Comparison of ENCODE assay signal across 23 mouse cellular contexts in genomic region chr12:30256207-30256606, GRCm38 (mm10).
"Had no signal": no experiment of that assay in that cellular context is flagged by ENCODE, and none has a peak within 500 bp of the region (broad histone marks: within the 10 kb centered on the region; RNA-seq: fewer than 3 reads in every experiment).

No protein-coding gene starts in this region.

- H3K4me1 ChIP-seq: heart, embryonic 12.5 days; hindbrain, embryonic 10.5 days; hindbrain, embryonic 12.5 days; intestine, embryonic 15.5 days; limb, embryonic 15.5 days; liver, embryonic 12.5 days had no signal

- H3K36me3 ChIP-seq: heart, embryonic 12.5 days; hindbrain, embryonic 10.5 days; hindbrain, embryonic 12.5 days; intestine, embryonic 15.5 days; limb, embryonic 13.5 days; limb, embryonic 15.5 days; liver, embryonic 12.5 days had no signal

- H3K4me2 ChIP-seq: heart, embryonic 12.5 days; hindbrain, embryonic 12.5 days; hindbrain, embryonic 14.5 days; intestine, embryonic 15.5 days; limb, embryonic 13.5 days; limb, embryonic 15.5 days; liver, embryonic 12.5 days had no signal

- H3K27ac ChIP-seq: gastrocnemius, adult 2 months; hindbrain, embryonic 10.5 days; hindbrain, embryonic 12.5 days; hindbrain, embryonic 14.5 days; intestine, embryonic 15.5 days; layer of hippocampus, adult 2 months; left cerebral cortex, adult 2 months; limb, embryonic 13.5 days; limb, embryonic 15.5 days; liver, embryonic 12.5 days; liver, embryonic 14.5 days had no signal

- H3K9me3 ChIP-seq: heart, embryonic 12.5 days; hindbrain, embryonic 10.5 days; hindbrain, embryonic 12.5 days; intestine, embryonic 15.5 days; limb, embryonic 13.5 days; limb, embryonic 15.5 days; liver, embryonic 12.5 days had no signal

- H3K27me3 ChIP-seq: heart, embryonic 12.5 days; hindbrain, embryonic 12.5 days; intestine, embryonic 15.5 days; liver, embryonic 12.5 days had no signal

- H3K4me3 ChIP-seq: gastrocnemius, adult 2 months; heart, embryonic 12.5 days; hindbrain, embryonic 10.5 days; hindbrain, embryonic 12.5 days; intestine, embryonic 15.5 days; layer of hippocampus, adult 2 months; left cerebral cortex, adult 2 months; limb, embryonic 13.5 days; limb, embryonic 15.5 days; liver, embryonic 12.5 days had no signal

- H3K9ac ChIP-seq: heart, embryonic 12.5 days; hindbrain, embryonic 12.5 days; hindbrain, embryonic 14.5 days; intestine, embryonic 15.5 days; limb, embryonic 13.5 days; limb, embryonic 15.5 days; liver, embryonic 12.5 days; liver, embryonic 14.5 days had no signal

- ATAC-seq: hindbrain, embryonic 16.5 days; inflammation-experienced regulatory T-cells, adult 6 months; intestine, embryonic 15.5 days; intestine, postnatal 0 days; liver, embryonic 12.5 days had no signal

- DNase-seq: gastrocnemius, adult 2 months; gastrocnemius, postnatal 10 days; gastrocnemius, postnatal 25 days; heart, adult 18-20 months; heart, postnatal 10 days; heart, postnatal 4 days; kidney, adult 8-10 months; kidney, postnatal 14 days; kidney, postnatal 36 days had no signal
